Mouse (Mus musculus): ENCODE measurements around the gene AC192777.2. TPM values are rescaled to one million over a fixed set of nuclear protein-coding genes. Genes with fewer than 3 reads are reported as not detected.
"Not testable (repeated sequence)": the region's sequence is repeated elsewhere in the genome, so short reads cannot be mapped to it uniquely, and the experiment has no call there.

AC192777.2 gene
- total RNA-seq (2021) = not detected

DNA sequence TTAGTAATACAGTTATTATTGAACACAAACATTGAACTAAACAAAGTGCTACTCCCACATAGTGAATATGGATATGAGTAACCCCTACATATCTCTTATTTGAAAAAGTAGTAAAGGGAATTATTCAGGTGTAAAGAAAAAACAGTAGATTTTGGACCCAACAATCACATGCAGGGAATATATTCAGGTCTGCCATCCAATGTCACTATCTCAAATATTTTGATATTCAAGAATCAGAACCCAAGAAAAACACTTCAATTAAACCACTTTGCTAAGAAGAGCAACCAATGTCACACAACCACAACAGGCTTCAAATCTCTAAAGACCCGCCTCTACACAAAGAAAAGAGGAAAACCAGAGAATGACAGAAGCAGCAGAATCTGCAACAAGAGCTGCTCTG is at the start of gene AC192777.2:
Gene AC192777.2, plus strand, starts transcription at position 301 of the 400 bp plus-strand sequence.
- DNase-seq; intact Hi-C loops (cut with DNase I): not testable (repeated sequence)

DNA sequence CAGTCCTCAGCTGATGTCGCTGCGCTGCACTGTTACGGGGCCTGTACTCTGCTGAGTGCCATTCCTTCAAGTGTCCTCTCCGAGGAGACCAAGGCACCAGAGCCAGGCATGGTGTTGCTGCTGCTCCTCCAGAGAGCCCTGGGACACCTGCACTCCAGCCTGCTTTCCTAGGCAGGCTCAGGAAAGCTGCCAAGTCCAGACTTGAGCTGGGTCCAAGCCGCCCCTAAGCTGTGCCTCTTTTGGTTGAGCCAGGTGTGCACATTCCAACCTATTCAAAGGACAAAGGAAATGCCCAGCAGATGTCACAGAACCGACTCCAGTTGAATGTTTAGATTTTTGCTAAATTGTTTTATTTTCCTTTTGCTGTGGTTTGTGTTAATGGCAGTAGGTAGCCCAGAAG is 20.9 kb downstream of the AC192777.2 start:
- intact Hi-C loops (cut with DNase I); DNase-seq: not testable (repeated sequence)

DNA sequence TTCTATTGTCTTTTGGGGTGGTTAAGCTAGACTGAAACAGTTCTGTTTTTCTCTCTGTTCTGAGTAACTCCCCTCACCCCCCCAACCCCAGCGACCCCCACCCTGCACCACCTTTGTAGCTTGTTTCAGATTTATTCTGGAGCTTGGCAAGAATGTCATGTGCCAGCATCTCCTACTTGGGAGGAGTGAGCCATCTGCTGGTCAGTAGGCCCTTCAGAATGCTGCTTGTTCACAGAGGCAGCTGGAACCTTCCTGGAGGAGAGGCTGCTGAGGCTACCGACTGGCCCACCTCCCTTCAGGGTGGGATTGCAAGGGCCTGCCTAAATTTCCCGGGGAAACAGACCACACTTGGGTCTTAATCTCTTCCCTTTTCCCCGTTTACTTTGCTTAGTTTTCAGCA is 21.6 kb downstream of the AC192777.2 start:
- intact Hi-C loops (cut with DNase I); DNase-seq: not testable (repeated sequence)

Small RNA genes within 50 kb of the gene (microRNA-seq; reads per million reads assigned to microRNA genes)
- 0 reads per million in 2 experiments for gene Gm26376 (ENCODE audit: borderline number of aligned reads in 2 of 2)

Other genes with a start within 250 kb of the AC192777.2 start
- not detected for gene Esp38, start 144.9 kb upstream of the AC192777.2 start, total RNA-seq (2021)
- not detected for gene Pgk2, start 113.2 kb downstream of the AC192777.2 start, total RNA-seq (2021)
- gene Crisp3, start 146.8 kb downstream of the AC192777.2 start, total RNA-seq (2021) = not detected
- not detected for gene Crisp1, start 223.8 kb downstream of the AC192777.2 start, total RNA-seq (2021)

All from heart, postnatal 36 days (tissue).